Mouse (Mus musculus) urinary bladder, postnatal 4 days (tissue): ENCODE measurements around the gene Zfp518b.

ENCODE experiments used
- DNase-seq, 2 experiments: peaks; one replicate each; pipeline ENCODE4 v3.0.0; 2021 to 2022; ENCODE audit warnings: low spot score in 2 of 2

The Zfp518b gene

DNA sequence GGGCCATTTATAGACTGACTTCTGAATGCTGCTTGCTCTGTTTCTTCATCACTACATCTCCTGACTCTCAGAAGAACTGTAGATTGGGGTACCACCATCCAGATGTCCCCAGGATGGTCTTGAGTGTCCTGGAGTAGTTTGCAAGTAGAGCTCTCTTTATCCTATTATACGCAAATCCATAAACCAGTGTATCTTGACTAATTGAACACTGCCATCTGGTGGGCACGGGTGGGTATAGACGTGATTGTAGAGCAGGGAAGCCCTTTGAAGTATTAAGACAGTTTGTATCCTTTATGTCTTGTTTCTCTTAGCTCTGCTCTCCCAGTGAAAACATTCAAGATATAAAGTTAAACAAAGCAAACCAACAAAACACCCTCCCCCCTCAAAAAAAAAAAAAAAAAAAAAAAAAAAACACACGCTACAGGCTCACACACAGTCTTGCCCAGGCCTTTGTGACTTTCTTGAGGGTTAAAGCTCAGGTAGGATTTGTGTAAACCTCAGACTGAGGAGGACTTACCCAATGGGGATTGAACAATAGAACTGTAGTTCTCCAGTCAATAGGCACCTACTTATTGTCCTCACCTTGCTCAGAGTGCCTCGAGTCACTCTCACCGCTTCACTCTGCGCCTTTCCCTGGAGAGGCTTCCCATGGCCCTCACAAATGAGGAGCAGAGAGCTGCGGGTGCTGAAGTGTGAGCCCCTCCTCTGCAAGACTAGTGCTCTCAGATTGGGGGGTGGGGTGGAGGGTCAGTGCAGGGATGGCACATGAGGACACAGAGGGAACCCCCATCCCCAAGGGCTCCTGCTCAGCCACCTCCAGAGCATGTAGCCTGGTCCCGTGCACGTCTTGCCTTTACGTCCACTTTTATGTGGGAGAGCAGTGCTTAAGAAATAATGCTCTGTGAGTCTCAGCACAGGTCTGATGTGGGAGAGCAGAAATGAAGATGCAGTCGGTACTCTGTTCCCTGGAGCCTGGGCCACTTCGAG, 51.9 kb downstream of the Zfp518b start:
- DNase-seq, result peak; percentile 30 to 70

DNA sequence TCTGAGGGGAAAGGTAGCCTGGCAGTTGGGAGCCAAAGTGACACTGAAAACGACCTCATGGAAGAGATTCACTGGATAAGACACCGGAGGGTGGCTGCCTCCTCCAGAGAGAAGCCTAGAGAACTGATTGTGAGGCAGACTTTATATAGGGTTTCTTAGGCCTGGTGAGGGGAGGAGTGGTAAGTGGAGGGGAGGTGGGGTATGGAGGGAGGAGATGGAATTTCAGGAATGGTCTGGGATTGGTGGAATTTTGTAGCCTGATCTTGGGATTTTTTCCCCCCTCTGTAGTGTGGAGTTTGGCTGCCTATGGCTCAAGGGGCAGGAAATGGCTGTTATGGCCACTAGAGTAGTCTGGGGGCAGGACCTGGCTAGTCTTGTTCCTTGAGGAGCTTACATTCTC, 56.6 kb downstream of the Zfp518b start:
- no peak for DNase-seq

DNA sequence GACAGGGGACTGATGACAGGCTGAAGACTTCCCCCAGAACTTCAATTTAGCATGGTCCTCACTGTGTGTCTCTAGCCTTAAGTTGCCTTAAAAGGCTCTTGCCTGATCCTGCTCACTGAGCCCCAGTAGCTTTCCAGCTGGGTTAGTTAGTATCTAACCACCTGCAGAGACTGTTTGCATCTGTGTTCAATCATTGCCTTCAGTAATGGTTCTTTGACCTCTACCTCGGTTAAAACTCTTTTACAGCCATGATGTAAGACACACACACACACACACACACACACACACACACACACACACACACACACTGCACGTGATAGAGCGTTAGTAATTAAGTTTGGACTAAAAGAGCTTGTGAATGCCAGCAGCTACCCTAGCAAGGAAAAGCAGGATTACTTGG, 57.7 kb downstream of the Zfp518b start:
- DNase-seq, result no peak

DNA sequence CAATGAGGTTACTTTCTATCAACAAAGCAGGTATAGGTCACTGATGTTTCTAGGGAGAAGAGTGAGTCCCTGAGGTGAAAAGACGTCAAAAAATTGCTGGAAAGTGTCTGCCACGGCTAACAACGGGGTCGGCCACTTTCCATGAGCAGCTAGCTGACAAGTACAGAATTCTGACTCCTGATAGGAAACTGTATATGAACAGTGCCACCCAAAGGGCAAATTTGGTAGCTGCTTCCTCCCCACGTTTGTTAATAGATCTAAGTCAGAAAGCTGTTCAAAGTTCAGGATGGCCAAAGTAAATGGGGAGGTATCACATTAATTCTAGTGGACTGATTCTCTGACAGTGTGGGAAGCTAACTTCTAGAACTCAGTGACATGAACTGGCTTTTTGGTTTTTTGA, 63.8 kb downstream of the Zfp518b start:
- no peak for DNase-seq

DNA sequence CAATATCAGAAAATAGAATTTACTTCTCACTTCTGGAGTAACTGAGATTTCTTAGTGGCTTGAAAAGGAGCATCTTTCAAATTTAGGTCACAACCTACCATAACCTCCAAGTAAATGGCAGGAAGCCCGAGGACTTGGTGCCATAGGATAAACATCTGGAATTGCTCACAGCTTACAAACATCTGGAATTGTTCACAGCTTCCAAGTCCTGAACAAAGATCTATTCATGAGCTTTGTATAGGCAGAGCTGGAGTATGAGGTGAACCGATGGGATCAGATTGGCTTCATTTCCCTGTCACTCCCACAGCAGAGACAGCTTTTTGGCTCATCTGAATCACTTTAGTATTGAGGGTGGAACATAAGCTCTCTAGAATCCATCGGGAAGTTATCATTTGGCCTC, 65.7 kb downstream of the Zfp518b start:
- no peak for DNase-seq
